Mouse (Mus musculus): ENCODE measurements at regions not wholly inside any gene's neighbourhood (a gene's known extent, or its start where the extent isn't known, plus 50 kb on each side); places are given as distances from the start of the nearest gene placed in this dataset.

- H3K4me3 ChIP-seq (replicated peaks; ENCODE audit: low read length), result no peak overlapping the region
- no peak for TF ChIP-seq POU5F1 (IDR thresholded peaks at IDR 0.05; ENCODE audit: borderline replicate concordance, low read length)
- no peak for TF ChIP-seq CTCF (conservative IDR thresholded peaks at IDR 0.05; ENCODE audit: low read length)
- TF ChIP-seq NANOG (IDR thresholded peaks at IDR 0.05; ENCODE audit: borderline replicate concordance, low read length), result no peak
- H3K27me3 ChIP-seq (ENCODE audit: insufficient read depth, low read length), result no peaks in the 10 kb centered on the region
- H3K36me3 ChIP-seq (ENCODE audit: insufficient read depth, low read length), result no peaks in the 10 kb centered on the region
- no peaks in the 10 kb centered on the region for H3K9me3 ChIP-seq (ENCODE audit: low read length)
- H3K4me1 ChIP-seq (replicated peaks; ENCODE audit: low read depth, low read length), result no peaks in the 10 kb centered on the region
Measured at GRCm38 (mm10) chr15:5495187-5495849, 251.3 kb upstream of the Ptger4 start.

- H3K9me3 ChIP-seq (ENCODE audit: low read length), result no peaks in the 10 kb centered on the region
- H3K4me1 ChIP-seq (replicated peaks; ENCODE audit: low read depth, low read length), result no peaks in the 10 kb centered on the region
- no peaks in the 10 kb centered on the region for H3K36me3 ChIP-seq (ENCODE audit: insufficient read depth, low read length)
- TF ChIP-seq CTCF (conservative IDR thresholded peaks at IDR 0.05; ENCODE audit: low read length), result no peak
- no peak for TF ChIP-seq NANOG (IDR thresholded peaks at IDR 0.05; ENCODE audit: borderline replicate concordance, low read length)
- TF ChIP-seq POU5F1 (IDR thresholded peaks at IDR 0.05; ENCODE audit: borderline replicate concordance, low read length), result no peak
- H3K4me3 ChIP-seq (replicated peaks; ENCODE audit: low read length), result no peak overlapping the region
- H3K27me3 ChIP-seq (ENCODE audit: insufficient read depth, low read length), result no peaks in the 10 kb centered on the region
Measured at GRCm38 (mm10) chr15:5495954-5496353, 252.0 kb upstream of the Ptger4 start.

- Histone ChIP-seq H3K27me3 (ENCODE audit: insufficient read depth, low read length) (no peaks in the 10 kb centered on the region), H3K4me1 (replicated peaks; ENCODE audit: low read depth, low read length) (no peaks in the 10 kb centered on the region), H3K4me3 (replicated peaks; ENCODE audit: low read length) (no peak overlapping the region), H3K36me3 (ENCODE audit: insufficient read depth, low read length) (no peaks in the 10 kb centered on the region), H3K9me3 (ENCODE audit: low read length) (peaks cover 4% of the 10 kb centered on the region; the same call in 1 of the 2 replicates)
- TF ChIP-seq NANOG (IDR thresholded peaks at IDR 0.05; ENCODE audit: borderline replicate concordance, low read length), result no peak
- no peak for TF ChIP-seq CTCF (conservative IDR thresholded peaks at IDR 0.05; ENCODE audit: low read length)
- no peak for TF ChIP-seq POU5F1 (IDR thresholded peaks at IDR 0.05; ENCODE audit: borderline replicate concordance, low read length)
Measured at GRCm38 (mm10) chr15:5504502-5504901, 260.5 kb upstream of the Ptger4 start.

GRCm38 (mm10) chr15:5506848-5507544, 263.0 kb upstream of the Ptger4 start:
- Histone ChIP-seq H3K9me3 (ENCODE audit: low read length) (peaks cover 4% of the 10 kb centered on the region; the same call in 1 of the 2 replicates), H3K36me3 (ENCODE audit: insufficient read depth, low read length) (no peaks in the 10 kb centered on the region), H3K4me1 (replicated peaks; ENCODE audit: low read depth, low read length) (no peaks in the 10 kb centered on the region), H3K27me3 (ENCODE audit: insufficient read depth, low read length) (no peaks in the 10 kb centered on the region), H3K4me3 (replicated peaks; ENCODE audit: low read length) (no peak overlapping the region)
- TF ChIP-seq POU5F1 (IDR thresholded peaks at IDR 0.05; ENCODE audit: borderline replicate concordance, low read length) (no peak), NANOG (IDR thresholded peaks at IDR 0.05; ENCODE audit: borderline replicate concordance, low read length) (no peak), CTCF (conservative IDR thresholded peaks at IDR 0.05; ENCODE audit: low read length) (no peak)

- no peaks in the 10 kb centered on the region for H3K4me1 ChIP-seq (replicated peaks; ENCODE audit: low read depth, low read length)
- TF ChIP-seq POU5F1 (IDR thresholded peaks at IDR 0.05; ENCODE audit: borderline replicate concordance, low read length) (no peak), NANOG (IDR thresholded peaks at IDR 0.05; ENCODE audit: borderline replicate concordance, low read length) (no peak), CTCF (conservative IDR thresholded peaks at IDR 0.05; ENCODE audit: low read length) (no peak)
- H3K4me3 ChIP-seq (replicated peaks; ENCODE audit: low read length), result no peak overlapping the region
- peaks cover 1% of the 10 kb centered on the region; the same call in 1 of the 2 replicates for H3K9me3 ChIP-seq (ENCODE audit: low read length)
- H3K27me3 ChIP-seq (ENCODE audit: insufficient read depth, low read length), result no peaks in the 10 kb centered on the region
- no peaks in the 10 kb centered on the region for H3K36me3 ChIP-seq (ENCODE audit: insufficient read depth, low read length)
Measured at GRCm38 (mm10) chr15:5507545-5507913, 263.5 kb upstream of the Ptger4 start.

- Histone ChIP-seq H3K4me3 (replicated peaks; ENCODE audit: low read length) (no peak overlapping the region), H3K9me3 (ENCODE audit: low read length) (no peaks in the 10 kb centered on the region), H3K27me3 (ENCODE audit: insufficient read depth, low read length) (no peaks in the 10 kb centered on the region), H3K4me1 (replicated peaks; ENCODE audit: low read depth, low read length) (no peaks in the 10 kb centered on the region; the same call in 1 of the 2 replicates), H3K36me3 (ENCODE audit: insufficient read depth, low read length) (no peaks in the 10 kb centered on the region)
- TF ChIP-seq NANOG (IDR thresholded peaks at IDR 0.05; ENCODE audit: borderline replicate concordance, low read length), result no peak
- no peak for TF ChIP-seq POU5F1 (IDR thresholded peaks at IDR 0.05; ENCODE audit: borderline replicate concordance, low read length)
- no peak for TF ChIP-seq CTCF (conservative IDR thresholded peaks at IDR 0.05; ENCODE audit: low read length)
Measured at GRCm38 (mm10) chr15:5510056-5510455, 266.1 kb upstream of the Ptger4 start.

GRCm38 (mm10) chr15:5511046-5511445, 267.1 kb upstream of the Ptger4 start:
- H3K36me3 ChIP-seq (ENCODE audit: insufficient read depth, low read length), result no peaks in the 10 kb centered on the region

GRCm38 (mm10) chr15:5512546-5512945, 268.6 kb upstream of the Ptger4 start:
- no peaks in the 10 kb centered on the region for H3K36me3 ChIP-seq (ENCODE audit: insufficient read depth, low read length)

More at GRCm38 (mm10) chr15:5511046-5511445, 267.1 kb upstream of the Ptger4 start:
- Histone ChIP-seq H3K9me3 (ENCODE audit: low read length) (no peaks in the 10 kb centered on the region), H3K27me3 (ENCODE audit: insufficient read depth, low read length) (no peaks in the 10 kb centered on the region), H3K4me1 (replicated peaks; ENCODE audit: low read depth, low read length) (no peaks in the 10 kb centered on the region; the same call in 1 of the 2 replicates), H3K4me3 (replicated peaks; ENCODE audit: low read length) (no peak overlapping the region)
- TF ChIP-seq CTCF (conservative IDR thresholded peaks at IDR 0.05; ENCODE audit: low read length) (no peak), NANOG (IDR thresholded peaks at IDR 0.05; ENCODE audit: borderline replicate concordance, low read length) (no peak), POU5F1 (IDR thresholded peaks at IDR 0.05; ENCODE audit: borderline replicate concordance, low read length) (no peak)

More at GRCm38 (mm10) chr15:5512546-5512945, 268.6 kb upstream of the Ptger4 start:
- no peak for TF ChIP-seq NANOG (IDR thresholded peaks at IDR 0.05; ENCODE audit: borderline replicate concordance, low read length)
- TF ChIP-seq POU5F1 (IDR thresholded peaks at IDR 0.05; ENCODE audit: borderline replicate concordance, low read length), result no peak
- TF ChIP-seq CTCF (conservative IDR thresholded peaks at IDR 0.05; ENCODE audit: low read length), result no peak
- no peaks in the 10 kb centered on the region for H3K27me3 ChIP-seq (ENCODE audit: insufficient read depth, low read length)
- no peaks in the 10 kb centered on the region for H3K9me3 ChIP-seq (ENCODE audit: low read length)
- H3K4me1 ChIP-seq (replicated peaks; ENCODE audit: low read depth, low read length), result no peaks in the 10 kb centered on the region; the same call in 1 of the 2 replicates
- H3K4me3 ChIP-seq (replicated peaks; ENCODE audit: low read length), result no peak overlapping the region

All from E14TG2a.4 (cell line).